Mouse (Mus musculus): ENCODE results near the gene Sfxn2. TPM values are rescaled to one million over a fixed set of nuclear protein-coding genes. Genes with fewer than 3 reads are reported as not detected.

Gene Sfxn2
- polyA plus RNA-seq, 2 experiments, result 7.4 to 15.0 TPM

DNA sequence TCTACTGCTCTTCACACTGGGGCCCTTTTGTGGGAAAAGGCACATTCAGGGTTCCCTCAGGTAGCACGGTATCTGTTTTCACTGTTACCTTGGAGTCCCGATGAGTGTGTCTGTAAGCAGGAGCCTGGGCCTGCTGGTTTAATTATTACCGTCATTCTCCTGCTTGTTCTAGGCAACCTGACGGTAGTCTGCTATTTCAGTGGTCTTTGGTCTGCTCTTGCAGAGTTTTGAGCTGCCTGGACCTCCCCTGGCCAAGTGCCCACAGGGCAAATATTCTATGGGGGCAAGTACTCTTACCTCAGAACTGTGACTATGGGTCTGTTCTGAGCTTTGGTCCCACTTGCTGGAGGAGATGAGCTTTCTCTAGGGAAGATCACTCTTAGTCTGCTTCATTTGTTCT lies 2.0 kb downstream of the Sfxn2 start:
- no peaks in the 10 kb centered on the region for H3K27me3 ChIP-seq (ENCODE audit: control insufficient read depth, insufficient read depth, low read length)
- ATAC-seq (ENCODE audit: insufficient read depth), result no peak
- H3K36me3 ChIP-seq (replicated peaks; ENCODE audit: control insufficient read depth, insufficient read depth, low read depth), result no peaks in the 10 kb centered on the region
- no peaks in the 10 kb centered on the region for H3K9me3 ChIP-seq (ENCODE audit: control insufficient read depth, low read length)
- H3K4me3 ChIP-seq (ENCODE audit: insufficient read depth in 1 of 2, low read depth in 2 of 2, low read length in 2 of 2), result no peak overlapping the region
- H3K4me1 ChIP-seq (replicated peaks; ENCODE audit: control insufficient read depth in 2 of 2, insufficient read depth in 2 of 2, low read length in 1 of 2), result peaks cover 10 to 17% of the 10 kb centered on the region in 2 experiments
- H3K9ac ChIP-seq (replicated peaks), result no peak overlapping the region
- DNase-seq (ENCODE audit: low read depth in 3 of 3, low spot score in 3 of 3), result no peak
- 44% methylated on average over 4 of the region's 4 CpGs for WGBS (ENCODE audit: insufficient replicate concordance)
- H3K27ac ChIP-seq, result 0 out of 2 replicates have a peak overlapping the region, but pooled peaks have one; percentile 12
- no peak for TF ChIP-seq CTCF (IDR thresholded peaks at IDR 0.05; ENCODE audit: low read depth)
- no peak for TF ChIP-seq EP300 (IDR thresholded peaks at IDR 0.05; ENCODE audit: low read depth)
- H3K4me2 ChIP-seq (ENCODE audit: low read depth), result peak overlapping the region; percentile 99

- no peaks in the 10 kb centered on the region for H3K36me3 ChIP-seq (replicated peaks; ENCODE audit: control insufficient read depth, insufficient read depth, low read depth)
- H3K9me3 ChIP-seq (ENCODE audit: control insufficient read depth, low read length), result no peaks in the 10 kb centered on the region
- ATAC-seq (ENCODE audit: insufficient read depth), result no peak
- no peak overlapping the region for H3K4me3 ChIP-seq (ENCODE audit: insufficient read depth in 1 of 2, low read depth in 2 of 2, low read length in 2 of 2)
- no peak overlapping the region for H3K9ac ChIP-seq (replicated peaks)
- H3K4me2 ChIP-seq (ENCODE audit: low read depth), result no peak overlapping the region
- no peak overlapping the region for H3K27ac ChIP-seq
- WGBS (ENCODE audit: insufficient replicate concordance), result 59% methylated on average over 13 of the region's 13 CpGs
- no peaks in the 10 kb centered on the region for H3K27me3 ChIP-seq (ENCODE audit: control insufficient read depth, insufficient read depth, low read length)
- H3K4me1 ChIP-seq (replicated peaks; ENCODE audit: control insufficient read depth in 2 of 2, insufficient read depth in 2 of 2, low read length in 1 of 2), result no peaks in the 10 kb centered on the region
- DNase-seq (ENCODE audit: low read depth in 3 of 3, low spot score in 3 of 3), result peak; percentile 47 to 56 (median 47)
- TF ChIP-seq CTCF (IDR thresholded peaks at IDR 0.05; ENCODE audit: low read depth) (peak; percentile 99), EP300 (IDR thresholded peaks at IDR 0.05; ENCODE audit: low read depth) (no peak)
These were observed 14.8 kb downstream of the Sfxn2 start for GRCm38 (mm10) chr19:46587823-46588508.

GRCm38 (mm10) chr19:46591575-46591974 lies 18.4 kb downstream of the Sfxn2 start:
- Histone ChIP-seq H3K9me3 (ENCODE audit: control insufficient read depth, low read length) (no peaks in the 10 kb centered on the region), H3K27ac (no peak overlapping the region), H3K4me3 (ENCODE audit: insufficient read depth in 1 of 2, low read depth in 2 of 2, low read length in 2 of 2) (no peak overlapping the region), H3K4me2 (ENCODE audit: low read depth) (no peak overlapping the region), H3K9ac (replicated peaks) (no peak overlapping the region), H3K27me3 (ENCODE audit: control insufficient read depth, insufficient read depth, low read length) (no peaks in the 10 kb centered on the region), H3K36me3 (replicated peaks; ENCODE audit: control insufficient read depth, insufficient read depth, low read depth) (no peaks in the 10 kb centered on the region), H3K4me1 (replicated peaks; ENCODE audit: control insufficient read depth in 2 of 2, insufficient read depth in 2 of 2, low read length in 1 of 2) (no peaks in the 10 kb centered on the region)
- no peak for DNase-seq (ENCODE audit: low read depth in 3 of 3, low spot score in 3 of 3)
- no peak for TF ChIP-seq CTCF (IDR thresholded peaks at IDR 0.05; ENCODE audit: low read depth)
- TF ChIP-seq EP300 (IDR thresholded peaks at IDR 0.05; ENCODE audit: low read depth), result no peak
- ATAC-seq (ENCODE audit: insufficient read depth), result no peak
- 72% methylated on average over 6 of the region's 6 CpGs for WGBS (ENCODE audit: insufficient replicate concordance)

- TF ChIP-seq CTCF (IDR thresholded peaks at IDR 0.05; ENCODE audit: low read depth), result peak; percentile 51
- TF ChIP-seq EP300 (IDR thresholded peaks at IDR 0.05; ENCODE audit: low read depth), result no peak
- Histone ChIP-seq H3K4me2 (ENCODE audit: low read depth) (no peak overlapping the region), H3K4me3 (ENCODE audit: insufficient read depth in 1 of 2, low read depth in 2 of 2, low read length in 2 of 2) (no peak overlapping the region), H3K36me3 (replicated peaks; ENCODE audit: control insufficient read depth, insufficient read depth, low read depth) (no peaks in the 10 kb centered on the region), H3K9ac (replicated peaks) (no peak overlapping the region), H3K27me3 (ENCODE audit: control insufficient read depth, insufficient read depth, low read length) (no peaks in the 10 kb centered on the region), H3K9me3 (ENCODE audit: control insufficient read depth, low read length) (no peaks in the 10 kb centered on the region), H3K27ac (no peak overlapping the region), H3K4me1 (replicated peaks; ENCODE audit: control insufficient read depth in 2 of 2, insufficient read depth in 2 of 2, low read length in 1 of 2) (no peaks in the 10 kb centered on the region; a peak in 1 of 4 replicates)
- ATAC-seq (ENCODE audit: insufficient read depth) (no peak), DNase-seq (ENCODE audit: low read depth in 3 of 3, low spot score in 3 of 3) (no peak)
- 78% methylated on average over 9 of the region's 9 CpGs for WGBS (ENCODE audit: insufficient replicate concordance)
These were observed 19.7 kb downstream of the Sfxn2 start for GRCm38 (mm10) chr19:46592751-46593439.

DNA sequence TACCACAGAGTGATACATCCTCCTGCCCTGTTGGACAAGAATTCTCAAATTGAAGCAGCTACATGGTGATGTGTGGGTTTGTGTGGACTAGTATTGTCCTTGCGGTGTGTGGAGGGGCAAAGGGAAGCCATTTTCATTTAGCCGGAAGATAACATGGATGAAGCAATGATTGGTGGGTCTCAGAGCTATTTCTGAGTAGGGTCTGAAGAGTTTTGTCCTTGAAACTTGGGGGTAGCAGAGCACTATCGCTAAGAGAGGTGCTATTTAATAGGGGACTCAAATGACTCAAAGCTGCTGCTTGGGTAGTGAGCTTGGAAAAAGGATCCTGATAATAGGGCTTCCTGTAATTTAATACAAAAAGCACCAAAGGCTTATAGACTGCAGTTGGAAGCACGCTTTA lies 25.0 kb downstream of the Sfxn2 start:
- ATAC-seq (ENCODE audit: insufficient read depth) (no peak), DNase-seq (ENCODE audit: low read depth in 3 of 3, low spot score in 3 of 3) (no peak)
- no peaks in the 10 kb centered on the region for H3K9me3 ChIP-seq (ENCODE audit: control insufficient read depth, low read length)
- peaks cover 11 to 14% of the 10 kb centered on the region in 2 experiments for H3K4me1 ChIP-seq (replicated peaks; ENCODE audit: control insufficient read depth in 2 of 2, insufficient read depth in 2 of 2, low read length in 1 of 2)
- WGBS (ENCODE audit: insufficient replicate concordance), result 81% methylated on average over 4 of the region's 4 CpGs
- no peak overlapping the region for H3K27ac ChIP-seq
- no peaks in the 10 kb centered on the region for H3K27me3 ChIP-seq (ENCODE audit: control insufficient read depth, insufficient read depth, low read length)
- peak overlapping the region; percentile 87 for H3K4me2 ChIP-seq (ENCODE audit: low read depth)
- no peak overlapping the region; the same call in 1 of the 2 replicates for H3K9ac ChIP-seq (replicated peaks)
- H3K36me3 ChIP-seq (replicated peaks; ENCODE audit: control insufficient read depth, insufficient read depth, low read depth), result no peaks in the 10 kb centered on the region
- TF ChIP-seq EP300 (IDR thresholded peaks at IDR 0.05; ENCODE audit: low read depth), result no peak
- no peak for TF ChIP-seq CTCF (IDR thresholded peaks at IDR 0.05; ENCODE audit: low read depth)
- H3K4me3 ChIP-seq (ENCODE audit: insufficient read depth in 1 of 2, low read depth in 2 of 2, low read length in 2 of 2), result peak overlapping the region in 1 of 2 experiments; percentile 88; a peak in 2 of 4 replicates
